Comparison of ENCODE assay signal across 26 mouse cellular contexts in genomic region chr15:84121036-84121435, GRCm38 (mm10). TPM values are rescaled to one million over a fixed set of nuclear protein-coding genes. Genes with fewer than 3 reads are reported as not detected.
"Had no signal": no experiment of that assay in that cellular context is flagged by ENCODE, and none has a peak within 500 bp of the region (broad histone marks: within the 10 kb centered on the region; RNA-seq: fewer than 3 reads in every experiment).

No protein-coding gene starts in this region.

- H3K4me1 ChIP-seq: liver, embryonic 13.5 days had no signal

- H3K27ac ChIP-seq: liver, embryonic 13.5 days; macrophage had no signal

- ATAC-seq: lung, postnatal 0 days had no signal

- H3K4me2 ChIP-seq: liver, embryonic 13.5 days; lung, embryonic 14.5 days; midbrain, embryonic 11.5 days had no signal

- DNase-seq: kidney, postnatal 14 days; liver, embryonic 13.5 days; thymus, adult 18-20 months; thymus, postnatal 36 days had no signal

- H3K36me3 ChIP-seq: liver, embryonic 13.5 days had no signal

- H3K9me3 ChIP-seq: liver, embryonic 13.5 days had no signal

- H3K4me3 ChIP-seq: liver, embryonic 13.5 days had no signal

- H3K27me3 ChIP-seq: liver, embryonic 13.5 days had no signal

- H3K9ac ChIP-seq: liver, embryonic 13.5 days; lung, embryonic 14.5 days had no signal

RNA-seq across cellular contexts. Expression of gene Pnpla5, which starts 1.9 kb away (rescaled TPM):
- total RNA-seq: layer of hippocampus, adult 18-20 months; layer of hippocampus, postnatal 14 days; left cerebral cortex, adult 8-10 months; left cerebral cortex, postnatal 14 days; left cerebral cortex, postnatal 4 days; megakaryocyte-erythroid progenitor cell, adult 5-6 weeks; midbrain, postnatal 0 days had no signal
- polyA plus RNA-seq: kidney, embryonic 16.5 days; limb, embryonic 14.5 days; liver, embryonic 13.5 days; lung, embryonic 14.5 days; lung, postnatal 0 days; macrophage; midbrain, embryonic 14.5 days; midbrain, postnatal 0 days; neural tube, embryonic 11.5 days; neural tube, embryonic 14.5 days; small intestine, adult 2 months; spleen, adult 2 months; stomach, embryonic 16.5 days; testis, adult 2 months; urinary bladder, adult 2 months had no signal

RNA-seq across cellular contexts. Expression of gene Sult4a1, which starts 15.5 kb away (rescaled TPM):
- total RNA-seq: megakaryocyte-erythroid progenitor cell, adult 5-6 weeks had no signal
- polyA plus RNA-seq: macrophage had no signal

RNA-seq across cellular contexts. Expression of gene Pnpla3, which starts 46.6 kb away (rescaled TPM):
- total RNA-seq: megakaryocyte-erythroid progenitor cell, adult 5-6 weeks had no signal
- polyA plus RNA-seq: macrophage had no signal

RNA-seq across cellular contexts. Expression of gene Efcab6, which starts 55.9 kb away (rescaled TPM):
- total RNA-seq: megakaryocyte-erythroid progenitor cell, adult 5-6 weeks had no signal
- polyA plus RNA-seq: liver, embryonic 13.5 days; liver, embryonic 16.5 days; macrophage; small intestine, adult 2 months; spleen, adult 2 months had no signal
